In genomic region chr4:139931790-139932510, GRCm38 (mm10) we compare ENCODE assay signal across 11 mouse cellular contexts. TPM values are rescaled to one million over a fixed set of nuclear protein-coding genes. Genes with fewer than 3 reads are reported as not detected.
DNase-seq lines count a peak whose midpoint lies in the region; ATAC-seq lines count a peak whose summit lies in the region.
"Had no signal": no experiment of that assay in that cellular context is flagged by ENCODE, and none has a peak within 500 bp of the region (broad histone marks: within the 10 kb centered on the region; RNA-seq: fewer than 3 reads in every experiment).

No protein-coding gene starts in this region.

- 46% methylated on average over 12 of the region's 12 CpGs for WGBS in hindbrain, embryonic 10.5 days
- whole genome bisulfite sequencing in midbrain, embryonic 13.5 days, result 34% methylated on average over 12 of the region's 12 CpGs
- 29% methylated on average over 12 of the region's 12 CpGs for WGBS in intestine, embryonic 15.5 days

- no peaks in the 10 kb centered on the region for H3K9me3 ChIP-seq in hindbrain, embryonic 10.5 days
- no peaks in the 10 kb centered on the region for H3K9me3 ChIP-seq in midbrain, embryonic 13.5 days
- H3K9me3 ChIP-seq in intestine, embryonic 15.5 days, result no peaks in the 10 kb centered on the region

- no peak overlapping the region for H3K4me2 ChIP-seq in midbrain, embryonic 13.5 days (replicated peaks)
- H3K4me2 ChIP-seq in intestine, embryonic 15.5 days (replicated peaks), result no peak overlapping the region
- H3K4me2 ChIP-seq: liver, embryonic 11.5 days had no signal

- H3K9ac ChIP-seq in midbrain, embryonic 13.5 days (replicated peaks), result no peak overlapping the region
- no peak overlapping the region for H3K9ac ChIP-seq in intestine, embryonic 15.5 days

- H3K4me3 ChIP-seq in hindbrain, embryonic 10.5 days, result no peak overlapping the region
- no peak overlapping the region for H3K4me3 ChIP-seq in midbrain, embryonic 13.5 days (replicated peaks)
- H3K4me3 ChIP-seq in intestine, embryonic 15.5 days (replicated peaks), result no peak overlapping the region

- peaks cover 27% of the 10 kb centered on the region for H3K4me1 ChIP-seq in hindbrain, embryonic 10.5 days (replicated peaks)
- H3K4me1 ChIP-seq in midbrain, embryonic 13.5 days (replicated peaks), result peaks cover 35% of the 10 kb centered on the region
- H3K4me1 ChIP-seq in intestine, embryonic 15.5 days (replicated peaks), result no peaks in the 10 kb centered on the region

- H3K27me3 ChIP-seq in hindbrain, embryonic 10.5 days (ENCODE audit: insufficient read depth, poor library complexity, severe bottlenecking), result peaks cover 17% of the 10 kb centered on the region
- H3K27me3 ChIP-seq in midbrain, embryonic 13.5 days, result peaks cover 29% of the 10 kb centered on the region
- peaks cover 15% of the 10 kb centered on the region for H3K27me3 ChIP-seq in intestine, embryonic 15.5 days (replicated peaks)

- H3K27ac ChIP-seq in hindbrain, embryonic 10.5 days, result 0 out of 2 replicates have a peak overlapping the region, but pooled peaks have one; percentile 6
- H3K27ac ChIP-seq in midbrain, embryonic 13.5 days, result peak overlapping the region; percentile 69
- no peak overlapping the region for H3K27ac ChIP-seq in intestine, embryonic 15.5 days

- 0 out of 2 replicates have a peak, but pooled peaks have one; percentile 28 for ATAC-seq in midbrain, embryonic 13.5 days
- no peak; the same call in 1 of the 2 replicates for ATAC-seq in intestine, embryonic 15.5 days

- peak; percentile 89 for DNase-seq in MN1 (ENCODE audit: low spot score)
- peak; percentile 72 for DNase-seq in Muller cell, postnatal 12 days (ENCODE audit: inconsistent ontology term)
- no peak for DNase-seq in hindbrain, embryonic 10.5 days (ENCODE audit: low spot score)
- no peak for DNase-seq in c-Kit-positive CD71-positive TER-119-positive erythroid progenitor cells, embryonic 14.5 days (ENCODE audit: low spot score)
- no peak for DNase-seq in cerebellum, adult 11 months
- no peak for DNase-seq in frontal cortex, adult 2 months (ENCODE audit: extremely low spot score in 1 of 2, low spot score in 1 of 2)
- DNase-seq: adrenal gland, adult 2 months; kidney, adult 11 months had no signal

- H3K36me3 ChIP-seq in hindbrain, embryonic 10.5 days, result no peaks in the 10 kb centered on the region
- no peaks in the 10 kb centered on the region for H3K36me3 ChIP-seq in midbrain, embryonic 13.5 days
- H3K36me3 ChIP-seq in intestine, embryonic 15.5 days, result no peaks in the 10 kb centered on the region

RNA-seq across cellular contexts. Expression of gene Klhdc7a, which starts 35.9 kb away (rescaled TPM):
- 0.41 and 0.47 TPM in 2 replicates for polyA plus RNA-seq in hindbrain, embryonic 10.5 days (2016; fragmentation: Nextera tagmentation; extraction: Ambion mirVana)
- 0.46 and 0.58 TPM in 2 replicates for polyA plus RNA-seq in midbrain, embryonic 13.5 days (2015; fragmentation: Nextera tagmentation; extraction: Ambion mirVana)
- polyA plus RNA-seq in intestine, embryonic 15.5 days (2015; fragmentation: Nextera tagmentation; extraction: Ambion mirVana), result 0.25 and 0.37 TPM in 2 replicates
- 4.4 and 5.0 TPM in 2 replicates for polyA plus RNA-seq in frontal cortex, adult 2 months (2012; rRNA removed)

Comparison
In these comparisons a context has a peak if more than half of its experiments do, and no peak if none do; other contexts are left out.
1. DNase-seq: peak in MN1 (single experiment) and Muller cell, postnatal 12 days (single experiment); none in hindbrain, embryonic 10.5 days (single experiment), c-Kit-positive CD71-positive TER-119-positive erythroid progenitor cells, embryonic 14.5 days (single experiment), cerebellum, adult 11 months (single experiment) and frontal cortex, adult 2 months (0 of 2).